Mouse (Mus musculus): Measurements from ENCODE around the gene Arhgap40.

Arhgap40 gene

DNA sequence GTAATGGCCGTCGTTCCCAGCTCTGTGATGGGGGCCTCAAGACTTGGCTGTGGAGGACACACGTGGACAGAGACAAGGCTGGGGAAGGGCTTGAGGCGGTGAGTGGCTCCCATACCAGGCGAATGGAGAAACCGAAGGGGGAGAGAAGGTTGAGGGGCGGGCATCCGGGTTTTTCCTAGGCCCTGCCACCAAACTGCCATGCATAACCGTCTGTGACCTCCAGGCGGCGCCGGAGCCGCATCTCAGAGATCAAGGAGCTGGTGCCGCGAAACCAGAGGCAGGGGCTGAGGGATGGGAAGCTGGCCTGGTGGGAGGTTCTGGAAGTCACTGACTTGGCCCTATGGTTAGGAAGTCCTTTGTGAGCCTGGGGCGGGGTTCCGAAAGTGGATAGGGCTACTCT lies 34.2 kb downstream of the Arhgap40 start:
- DNase-seq (ENCODE audit: extremely low read depth, low read depth) = peak; percentile 16

DNA sequence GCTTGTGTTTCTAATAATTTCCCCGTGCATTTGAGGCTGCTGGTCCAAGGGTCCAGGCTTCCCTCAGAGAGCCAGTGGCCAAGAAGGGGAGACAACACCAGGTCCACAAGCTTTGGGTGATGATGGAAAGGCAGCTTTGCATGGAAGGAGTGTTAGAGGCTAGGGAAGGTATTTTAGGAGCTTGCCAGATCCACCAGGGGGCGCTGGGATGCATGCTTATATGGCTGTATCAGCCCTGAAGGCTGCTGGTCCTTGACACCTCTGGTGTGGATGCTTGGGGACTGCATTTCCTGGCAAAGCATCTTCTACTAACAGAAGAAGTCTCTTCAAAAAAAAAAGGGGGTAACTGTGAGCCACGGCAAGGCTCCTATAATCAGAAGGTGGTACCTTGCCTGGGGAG lies 37.5 kb downstream of the Arhgap40 start:
- DNase-seq (ENCODE audit: extremely low read depth, low read depth) = peak; percentile 47

DNA sequence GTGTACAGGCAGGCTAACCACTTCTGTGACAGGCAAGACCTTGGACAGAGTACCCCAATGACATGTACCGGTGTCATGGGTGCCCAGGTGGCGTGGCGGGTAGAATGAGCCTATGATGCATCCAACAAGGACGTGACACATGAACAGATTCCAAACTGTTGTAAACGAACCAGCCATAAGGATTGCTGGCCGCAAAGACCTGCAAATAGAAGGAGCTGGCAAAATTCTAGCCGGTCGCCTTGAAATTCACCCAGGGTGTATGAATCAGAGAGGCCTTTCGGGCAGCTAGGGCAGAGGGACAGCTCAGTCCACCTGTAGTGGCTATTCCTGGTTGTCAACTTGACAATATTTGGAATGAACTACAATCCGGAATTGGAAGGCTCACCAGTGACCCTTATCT lies 41.8 kb downstream of the Arhgap40 start:
- no peak for DNase-seq (ENCODE audit: extremely low read depth, low read depth)

DNA sequence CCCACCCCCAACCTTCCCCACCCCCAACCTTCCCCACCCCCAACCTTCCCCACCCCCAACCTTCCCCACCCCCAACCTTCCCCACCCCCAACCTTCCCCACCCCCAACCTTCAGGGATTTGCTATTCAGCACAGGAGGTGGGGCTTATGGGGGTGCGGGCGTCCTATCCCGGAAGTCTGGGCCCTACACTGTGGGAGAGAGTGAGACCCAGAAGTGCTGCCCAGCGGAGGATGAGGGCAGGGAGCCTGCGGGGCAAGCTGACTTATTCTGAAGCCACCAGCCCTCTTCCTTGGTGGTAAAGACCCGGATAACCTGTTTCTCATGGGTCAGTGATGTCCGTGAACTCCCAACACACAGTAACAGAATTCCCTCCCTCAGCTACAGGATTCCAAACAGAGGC lies 42.7 kb downstream of the Arhgap40 start:
- DNase-seq (ENCODE audit: extremely low read depth, low read depth) = no peak

DNA sequence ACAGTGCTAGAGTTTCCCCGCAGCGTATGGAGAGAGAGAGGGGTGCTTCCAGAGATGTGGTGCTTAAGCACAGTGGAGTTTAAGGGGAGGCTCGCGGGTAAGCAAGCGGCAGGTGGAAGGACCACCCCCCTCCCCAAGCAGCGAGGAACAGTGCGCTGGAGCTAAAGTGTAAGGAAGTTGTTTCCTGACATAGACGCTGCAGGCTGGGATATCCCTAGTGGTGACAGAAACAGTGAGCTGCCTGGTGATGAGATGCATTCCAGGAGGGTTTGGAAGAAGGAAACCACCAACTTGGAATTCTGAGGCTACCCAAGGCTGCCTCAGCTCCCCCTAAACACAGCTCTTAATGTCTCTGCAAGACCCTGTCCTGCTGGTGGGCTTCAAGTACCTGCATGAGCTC lies 43.2 kb downstream of the Arhgap40 start:
- no peak for DNase-seq (ENCODE audit: extremely low read depth, low read depth)

DNA sequence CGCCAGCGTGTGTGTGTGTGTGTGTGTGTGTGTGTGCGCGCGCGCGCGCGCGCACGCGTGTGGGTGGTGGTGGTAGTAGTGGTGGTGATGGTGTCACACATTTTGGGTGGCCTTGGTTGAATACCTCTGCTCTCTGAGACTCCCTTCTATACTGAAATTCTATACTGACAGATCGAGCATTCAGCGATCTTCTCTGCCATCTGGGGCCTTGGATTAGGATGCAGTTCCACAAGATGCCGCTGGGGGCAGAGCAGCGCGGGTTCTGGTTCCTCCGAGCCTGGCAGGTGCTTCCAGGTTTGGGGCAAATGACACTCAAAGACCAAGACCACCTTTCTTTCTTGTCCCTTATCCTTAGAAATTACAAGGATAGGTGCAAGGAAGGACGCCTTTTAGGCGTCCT lies 43.6 kb downstream of the Arhgap40 start:
- DNase-seq (ENCODE audit: extremely low read depth, low read depth) = no peak

DNA sequence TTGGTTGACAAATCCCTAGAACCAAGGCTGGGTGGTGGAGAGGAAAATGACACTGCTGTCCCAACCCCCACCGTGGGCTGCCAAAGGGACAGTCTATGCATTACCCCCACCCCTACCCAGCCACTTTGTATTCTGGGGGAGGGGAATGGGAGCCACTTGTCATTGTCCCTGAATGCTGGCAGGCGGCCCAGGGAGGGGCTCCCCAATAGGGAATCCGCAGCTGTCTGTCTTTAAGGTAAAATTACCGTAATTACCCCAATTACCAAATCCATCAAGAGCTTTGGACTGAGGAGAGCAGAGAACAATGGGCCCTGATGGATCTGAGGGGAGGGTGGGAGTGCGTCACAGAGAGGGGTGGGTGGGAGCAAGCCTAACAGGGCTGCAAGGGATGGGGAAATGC lies 44.2 kb downstream of the Arhgap40 start:
- DNase-seq (ENCODE audit: extremely low read depth, low read depth) = no peak

DNA sequence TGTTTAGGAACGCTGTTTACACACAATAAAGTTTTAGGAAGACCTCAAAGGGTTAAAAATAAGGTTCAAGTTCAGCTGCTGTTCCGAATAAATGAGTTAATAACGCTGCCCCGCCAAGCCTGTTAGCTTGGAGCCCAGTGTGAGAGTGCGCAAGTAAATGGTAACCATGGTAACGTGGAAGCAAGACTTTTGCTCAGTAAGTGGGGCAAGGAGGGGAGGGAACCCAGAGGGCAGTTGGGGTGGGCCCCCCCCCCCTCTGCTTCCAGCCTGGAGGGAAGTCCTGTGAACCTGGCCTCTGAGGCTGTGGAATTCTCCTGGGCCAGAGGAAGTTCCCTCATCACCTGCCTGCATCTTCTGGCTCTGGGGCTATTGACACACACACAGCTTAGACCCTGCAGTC lies 47.3 kb downstream of the Arhgap40 start:
- no peak for DNase-seq (ENCODE audit: extremely low read depth, low read depth)

DNA sequence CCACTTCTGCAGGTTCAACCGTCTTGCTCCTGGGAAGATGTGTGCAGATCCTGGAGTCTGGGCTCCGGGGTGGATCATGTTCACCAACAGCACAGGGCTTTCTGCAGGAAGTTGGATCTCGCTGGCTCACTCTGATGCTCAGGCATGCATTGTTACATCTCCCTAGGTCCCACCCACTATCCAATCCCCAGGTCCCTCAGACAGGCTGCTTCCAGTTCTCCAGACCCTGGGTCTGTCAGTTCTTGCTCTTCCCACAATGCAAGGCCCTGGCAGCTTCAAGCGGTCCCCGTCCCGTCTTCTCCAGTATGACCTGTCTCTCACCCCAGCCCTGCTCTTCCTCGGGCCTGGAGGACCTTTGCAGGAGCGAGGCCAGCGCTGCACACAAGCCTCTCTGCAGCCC lies 48.2 kb downstream of the Arhgap40 start:
- DNase-seq (ENCODE audit: extremely low read depth, low read depth) = no peak

DNA sequence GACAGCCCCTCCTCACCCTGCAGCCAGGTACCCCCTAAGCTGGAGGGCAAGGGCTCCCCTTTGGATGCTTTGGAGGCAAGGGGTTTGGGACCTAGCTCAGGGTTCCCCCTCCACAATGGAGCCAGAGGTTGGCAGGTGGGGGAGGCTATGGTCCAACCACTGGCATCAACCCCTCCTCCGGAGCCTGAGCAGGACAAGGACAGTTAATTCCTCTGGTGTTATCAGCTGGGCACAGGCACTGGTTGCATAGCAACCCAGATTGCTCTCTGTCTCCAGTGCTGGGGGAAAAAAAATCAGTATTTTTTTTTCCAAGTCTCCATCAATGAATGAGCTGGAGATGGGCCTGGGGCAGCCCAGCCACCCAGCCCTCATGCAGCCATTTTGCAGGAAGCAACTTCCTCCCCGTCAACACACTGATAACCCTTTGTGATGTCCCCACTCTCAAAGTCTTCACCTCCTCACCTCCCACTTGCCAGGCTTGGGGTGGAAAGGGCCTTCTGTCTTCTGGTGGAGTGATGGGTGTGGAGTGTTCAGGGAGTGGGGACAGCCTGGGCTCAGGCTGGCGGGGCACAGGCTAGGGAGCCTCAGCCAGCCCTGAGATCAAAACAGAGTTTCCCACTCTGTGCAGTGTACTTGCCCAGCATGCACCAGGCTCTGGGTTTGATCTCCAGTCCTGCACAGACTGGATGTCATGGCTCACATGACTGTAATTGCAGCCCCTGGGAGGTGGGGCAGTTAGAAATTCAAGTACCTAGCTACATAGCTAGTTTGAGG lies 49.0 kb downstream of the Arhgap40 start:
- DNase-seq (ENCODE audit: extremely low read depth, low read depth) = no peak

DNA sequence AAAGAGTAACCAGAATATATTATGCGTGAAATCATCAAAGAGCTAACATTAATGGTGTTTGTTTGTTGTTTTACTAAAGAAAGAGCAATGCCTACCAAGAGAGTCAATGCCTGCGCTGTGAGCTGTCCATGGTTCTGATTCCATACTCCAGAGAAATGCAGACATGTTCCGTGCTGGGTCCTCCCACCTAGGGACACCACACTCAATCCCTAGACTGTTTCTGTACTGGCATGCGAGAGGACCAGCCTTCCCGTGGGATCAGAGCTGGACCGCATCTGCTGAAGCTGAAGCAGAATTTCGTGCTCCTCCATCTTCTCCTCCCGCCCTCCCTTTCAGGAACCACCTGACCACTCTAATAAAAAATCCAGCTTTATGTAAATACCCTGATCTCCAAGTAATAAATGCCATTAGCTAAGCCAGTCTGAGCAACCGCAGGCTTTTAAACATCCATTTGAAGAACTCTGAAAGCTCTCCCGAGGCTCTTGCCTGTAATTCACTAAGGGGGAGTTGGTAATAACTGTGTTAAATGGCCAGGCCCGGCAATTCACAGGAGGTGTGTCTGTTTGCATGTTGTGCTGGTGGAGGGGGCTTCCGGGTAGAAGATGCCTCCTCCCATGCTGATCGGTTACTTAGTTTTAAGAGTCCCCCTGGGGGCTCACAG lies 58.0 kb downstream of the Arhgap40 start:
- DNase-seq (ENCODE audit: extremely low read depth, low read depth) = no peak

DNA sequence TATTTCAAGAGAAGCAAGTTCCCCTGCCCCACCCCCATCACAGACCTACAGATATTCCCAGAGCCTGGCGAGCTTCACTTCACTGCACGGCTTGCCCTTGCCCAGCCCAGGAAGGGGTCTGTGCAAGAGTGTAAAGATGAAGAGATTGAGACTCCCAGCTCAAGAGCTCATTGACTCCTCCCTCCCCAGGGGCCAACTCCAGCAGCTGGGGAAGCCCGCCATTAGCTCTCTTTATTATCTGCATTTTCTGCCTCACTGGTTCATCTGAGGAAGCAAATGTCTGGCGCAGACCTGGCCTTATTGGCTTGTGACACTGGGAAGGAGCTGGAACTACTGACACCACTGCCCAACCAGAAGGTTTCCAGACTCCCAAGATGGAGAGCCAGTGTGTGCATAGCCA lies 67.4 kb downstream of the Arhgap40 start:
- peak; percentile 42 for DNase-seq (ENCODE audit: extremely low read depth, low read depth)

DNA sequence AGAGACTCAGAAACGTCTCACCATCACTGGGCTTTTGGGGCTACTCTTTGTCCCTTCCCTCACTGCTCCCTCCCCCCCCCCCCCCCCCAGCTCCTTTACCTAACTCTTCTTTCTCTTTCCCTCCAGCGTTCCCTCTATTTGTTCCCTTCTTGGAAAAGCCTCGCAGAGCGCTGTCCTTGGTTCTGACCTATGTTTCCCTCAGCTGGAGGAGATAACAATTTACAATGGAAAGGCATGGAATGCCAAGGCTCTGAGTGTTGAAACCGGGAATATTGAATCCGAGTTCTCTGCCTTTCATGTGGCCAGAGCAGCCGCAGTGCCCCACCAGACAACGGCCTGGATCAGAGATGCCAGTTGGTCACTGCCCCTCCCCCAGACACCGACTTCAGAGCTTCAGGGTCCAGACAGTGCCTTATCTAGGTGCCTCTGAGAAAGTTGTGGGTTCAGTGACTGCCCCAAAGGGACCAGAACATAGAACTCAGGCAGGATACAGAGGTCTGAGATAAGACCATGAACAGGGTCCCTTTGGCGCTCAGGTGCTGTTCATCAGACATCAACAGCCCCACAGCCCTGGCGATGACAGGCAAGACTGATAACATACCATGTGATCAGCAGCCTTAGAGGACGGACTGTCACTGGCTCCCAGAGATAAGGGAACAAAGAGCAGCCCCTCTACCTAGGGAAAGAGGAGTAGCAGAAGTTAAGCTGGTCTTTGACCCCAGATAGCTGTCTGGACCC lies 72.2 kb downstream of the Arhgap40 start:
- DNase-seq (ENCODE audit: extremely low read depth, low read depth) = peak; percentile 77

DNA sequence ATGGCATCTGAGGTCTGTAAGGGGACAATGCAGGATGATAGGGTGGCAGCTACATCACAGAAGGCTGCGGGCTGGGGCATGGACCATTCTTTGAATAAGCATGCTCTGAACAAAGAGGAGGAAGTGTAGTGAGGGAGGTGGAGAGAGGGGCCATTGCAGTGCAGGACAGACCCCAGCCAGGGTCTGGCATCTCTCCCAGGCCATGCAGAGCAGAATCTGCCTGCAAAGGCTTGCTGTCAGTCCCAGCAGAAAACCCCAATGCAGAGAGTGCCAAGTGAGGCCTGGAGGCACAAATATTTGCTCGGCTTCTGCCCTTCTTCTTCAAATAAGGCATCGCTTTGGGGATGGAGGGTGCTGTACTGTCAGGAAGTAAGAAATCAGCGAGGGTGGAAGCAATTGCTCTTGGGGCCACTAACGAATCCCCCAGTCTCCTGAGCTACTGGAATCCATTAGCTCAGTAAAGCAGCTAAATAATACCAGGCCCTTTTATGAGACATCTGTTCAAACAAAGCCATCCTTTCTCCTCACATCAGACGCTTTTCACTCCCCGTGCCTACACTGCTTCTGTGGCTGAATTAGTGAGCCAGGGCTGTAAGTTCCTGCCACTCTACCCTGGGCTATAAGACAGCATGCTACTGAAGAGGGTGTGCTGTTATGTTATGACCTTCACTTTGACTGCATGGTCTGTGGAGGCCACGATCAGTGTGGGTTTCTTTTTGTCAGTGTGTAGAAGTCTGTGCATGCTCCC lies 76.1 kb downstream of the Arhgap40 start:
- no peak for DNase-seq (ENCODE audit: extremely low read depth, low read depth)

DNA sequence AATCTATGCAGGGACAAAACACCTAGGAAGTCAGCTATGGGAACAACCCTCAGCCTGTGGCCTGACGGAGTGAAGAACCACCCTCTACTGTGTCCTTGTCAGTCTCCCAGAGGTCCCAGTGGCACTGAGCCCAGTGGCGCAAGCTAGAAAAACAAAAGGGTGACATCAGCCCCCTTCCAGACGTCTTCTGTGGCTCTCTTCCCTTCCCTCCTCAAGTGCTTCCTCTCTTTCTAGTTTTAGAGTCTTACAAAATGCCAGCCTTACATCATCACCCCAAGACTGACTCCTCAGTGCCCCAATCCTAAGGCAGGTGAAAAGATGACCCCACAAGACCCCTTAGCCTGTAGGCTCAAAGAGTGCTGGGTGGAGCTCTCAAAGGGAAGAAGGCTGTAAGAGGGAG lies 77.9 kb downstream of the Arhgap40 start:
- no peak for DNase-seq (ENCODE audit: extremely low read depth, low read depth)

DNA sequence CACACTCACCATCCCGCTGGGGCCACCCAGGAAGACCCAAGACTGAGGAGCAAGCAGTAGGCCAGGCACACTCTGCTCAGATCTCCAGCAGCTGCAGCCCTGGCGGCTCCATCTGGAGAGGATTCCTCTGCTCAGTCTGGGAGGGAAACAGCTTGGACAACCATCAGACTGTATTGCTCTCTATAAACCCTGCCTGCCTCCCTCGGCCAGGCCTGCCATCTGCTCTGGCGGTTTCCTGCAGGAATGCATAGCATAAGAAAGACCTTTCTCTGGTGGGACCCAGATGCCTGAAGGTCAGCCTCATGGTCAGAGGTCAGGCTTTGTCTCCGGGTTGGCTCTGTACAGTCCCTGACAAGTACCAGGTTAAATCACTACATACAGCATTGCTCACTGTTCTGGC lies 78.7 kb downstream of the Arhgap40 start:
- no peak for DNase-seq (ENCODE audit: extremely low read depth, low read depth)

DNA sequence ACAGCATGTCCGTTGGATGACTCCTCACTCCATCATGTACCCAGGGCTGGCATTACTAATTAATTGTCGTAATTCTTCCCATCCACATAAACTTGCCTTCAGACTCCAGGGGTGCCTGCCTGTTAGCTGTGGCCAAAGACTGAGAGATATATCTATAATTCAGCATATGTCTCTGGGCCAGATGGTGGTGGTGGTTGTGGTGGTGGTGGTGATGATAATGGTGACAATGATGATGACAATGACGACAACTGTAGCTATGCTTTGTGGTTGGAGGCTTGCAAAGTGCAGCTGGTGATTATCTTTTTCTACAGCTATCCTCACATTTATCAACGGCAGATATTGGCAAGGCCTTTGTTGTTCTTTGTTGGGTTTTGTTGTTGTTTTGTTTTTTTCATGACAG lies 80.8 kb downstream of the Arhgap40 start:
- no peak for DNase-seq (ENCODE audit: extremely low read depth, low read depth)

DNA sequence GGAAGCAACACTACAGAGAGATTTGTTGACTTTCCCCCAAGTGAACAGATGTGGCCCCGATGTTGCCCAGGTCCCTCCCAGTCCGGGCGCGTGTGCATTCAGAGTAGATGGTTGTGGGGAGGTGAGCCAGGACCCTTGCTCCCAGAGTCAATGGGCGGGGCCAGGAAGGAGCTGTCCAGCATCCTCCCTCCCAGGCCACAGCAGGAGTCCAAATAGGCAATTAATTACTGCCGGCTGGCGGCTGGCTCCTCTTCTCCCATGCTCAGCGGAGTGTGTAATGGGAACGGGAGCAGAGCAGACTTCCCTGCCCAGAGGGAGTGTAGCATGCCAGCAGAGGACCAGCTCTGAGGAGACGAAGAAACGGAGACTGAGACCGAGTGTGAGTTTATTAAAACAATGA lies 82.5 kb downstream of the Arhgap40 start:
- DNase-seq (ENCODE audit: extremely low read depth, low read depth) = no peak

DNA sequence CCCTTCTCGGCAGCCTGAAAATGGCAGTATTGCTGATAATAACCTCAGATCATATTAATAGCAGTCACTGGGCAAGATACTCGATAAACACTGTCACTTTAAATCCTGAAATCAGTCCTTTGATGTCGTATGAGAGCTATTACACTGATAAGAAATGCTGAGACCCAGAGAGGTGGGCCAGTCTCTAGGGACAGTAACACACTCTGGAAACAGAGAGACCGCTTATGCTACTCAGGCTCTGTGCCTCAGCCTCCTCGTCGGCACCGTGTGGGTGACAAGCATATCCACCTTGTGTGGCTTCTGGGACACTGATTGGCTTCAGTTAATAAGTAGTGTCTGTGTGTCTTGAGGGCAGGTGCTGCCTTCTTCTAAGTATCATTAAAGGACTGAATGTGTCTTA lies 83.0 kb downstream of the Arhgap40 start:
- DNase-seq (ENCODE audit: extremely low read depth, low read depth) = no peak

DNA sequence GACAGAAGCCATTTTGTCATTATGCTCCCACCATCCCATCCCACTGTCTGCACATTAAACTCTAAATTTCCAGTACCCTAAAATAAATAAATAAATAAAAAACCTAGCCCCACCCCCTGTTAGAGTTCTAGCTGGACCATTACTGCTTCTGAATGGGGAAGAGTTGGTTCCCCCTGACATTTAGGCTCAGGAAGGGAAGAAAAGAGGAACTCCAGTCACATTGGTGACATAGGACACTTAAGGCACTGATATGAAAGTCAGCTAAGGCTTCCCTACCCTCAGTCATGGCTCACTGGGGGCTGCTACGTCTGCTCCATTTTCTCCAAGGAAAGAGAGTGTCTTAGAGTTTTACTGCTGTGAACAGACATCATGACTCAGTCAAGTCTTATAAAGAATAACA lies 84.2 kb downstream of the Arhgap40 start:
- DNase-seq (ENCODE audit: extremely low read depth, low read depth) = peak; percentile 65
